Comparison of ENCODE assay signal across 16 mouse cellular contexts in genomic region chr13:46222031-46222430, GRCm38 (mm10). TPM values are rescaled to one million over a fixed set of nuclear protein-coding genes. Genes with fewer than 3 reads are reported as not detected.
A peak's percentile ranks its signal among the peaks of the same experiment; 100 is the strongest.
DNase-seq lines count a peak whose midpoint lies in the region; ATAC-seq and TF ChIP-seq lines count a peak whose summit lies in the region.
"Had no signal": no experiment of that assay in that cellular context is flagged by ENCODE, and none has a peak within 500 bp of the region (broad histone marks: within the 10 kb centered on the region; RNA-seq: fewer than 3 reads in every experiment).

No protein-coding gene starts in this region.

- no peaks in the 10 kb centered on the region for H3K27me3 ChIP-seq in forebrain, embryonic 11.5 days (ENCODE audit: control insufficient read depth, insufficient read depth, low read length)
- H3K27me3 ChIP-seq in forebrain, embryonic 14.5 days (replicated peaks; ENCODE audit: control insufficient read depth, insufficient read depth, low read length): no peaks in the 10 kb centered on the region
- H3K27me3 ChIP-seq: heart, embryonic 15.5 days; midbrain, embryonic 13.5 days; neural tube, embryonic 13.5 days had no signal

- 85% methylated on average over 7 of the region's 7 CpGs for WGBS in forebrain, embryonic 11.5 days
- 79% methylated on average over 7 of the region's 7 CpGs for WGBS in forebrain, embryonic 14.5 days
- 63% methylated on average over 7 of the region's 7 CpGs for WGBS in lung, adult 2 months

- no peak overlapping the region for H3K4me3 ChIP-seq in forebrain, embryonic 11.5 days (ENCODE audit: low read depth, low read length)
- H3K4me3 ChIP-seq in forebrain, embryonic 14.5 days (ENCODE audit: low read depth, low read length): no peak overlapping the region
- H3K4me3 ChIP-seq in lung, adult 2 months (replicated peaks; ENCODE audit: extremely low read depth, low read depth, low read length): no peak overlapping the region
- H3K4me3 ChIP-seq: heart, embryonic 15.5 days; midbrain, embryonic 13.5 days; neural tube, embryonic 13.5 days had no signal

- TF ChIP-seq CTCF in lung, adult 2 months (IDR thresholded peaks at IDR 0.05; ENCODE audit: insufficient read depth, low read length): no peak

- H3K36me3 ChIP-seq in forebrain, embryonic 11.5 days (ENCODE audit: control insufficient read depth, insufficient read depth, low read length): no peaks in the 10 kb centered on the region
- no peaks in the 10 kb centered on the region for H3K36me3 ChIP-seq in forebrain, embryonic 14.5 days (ENCODE audit: control insufficient read depth, insufficient read depth, low read length)
- H3K36me3 ChIP-seq: heart, embryonic 15.5 days; midbrain, embryonic 13.5 days; neural tube, embryonic 13.5 days had no signal

- ATAC-seq in forebrain, embryonic 11.5 days (replicated peaks; ENCODE audit: low FRiP score): no peak
- no peak for ATAC-seq in forebrain, embryonic 14.5 days
- ATAC-seq: hindbrain, postnatal 0 days; midbrain, embryonic 13.5 days had no signal

- H3K9me3 ChIP-seq in forebrain, embryonic 11.5 days (ENCODE audit: control insufficient read depth, low read length): no peaks in the 10 kb centered on the region
- no peaks in the 10 kb centered on the region for H3K9me3 ChIP-seq in forebrain, embryonic 14.5 days (replicated peaks; ENCODE audit: control insufficient read depth, low read length)
- H3K9me3 ChIP-seq: heart, embryonic 15.5 days; midbrain, embryonic 13.5 days; neural tube, embryonic 13.5 days had no signal

- no peaks in the 10 kb centered on the region for H3K4me1 ChIP-seq in forebrain, embryonic 11.5 days (replicated peaks; ENCODE audit: control insufficient read depth, insufficient read depth, low read length)
- H3K4me1 ChIP-seq in forebrain, embryonic 14.5 days (ENCODE audit: control insufficient read depth, insufficient read depth, low read length): peaks cover 13% of the 10 kb centered on the region
- no peaks in the 10 kb centered on the region; the same call in 1 of the 2 replicates for H3K4me1 ChIP-seq in lung, adult 2 months (ENCODE audit: control insufficient read depth, insufficient read depth, low read length)

- no peak overlapping the region for H3K27ac ChIP-seq in forebrain, embryonic 11.5 days (ENCODE audit: low read depth, low read length)
- H3K27ac ChIP-seq in forebrain, embryonic 14.5 days (ENCODE audit: low read depth, low read length): no peak overlapping the region
- H3K27ac ChIP-seq: heart, embryonic 15.5 days; hindbrain, postnatal 0 days; midbrain, embryonic 13.5 days; neural tube, embryonic 13.5 days had no signal

- DNase-seq in forebrain, embryonic 11.5 days (ENCODE audit: low spot score): peak; percentile 2
- no peak for DNase-seq in forebrain, embryonic 14.5 days (ENCODE audit: low spot score)
- peak; percentile 57 for DNase-seq in lung, postnatal 10 days
- no peak for DNase-seq in lung, adult 2 months
- peak; percentile 12 for DNase-seq in lung, postnatal 14 days
- peak; percentile 73 for DNase-seq in testis, postnatal 10 days (ENCODE audit: low spot score)
- DNase-seq in cerebellum, postnatal 25 days: no peak
- no peak for DNase-seq in thymus, postnatal 0 days (ENCODE audit: low spot score)
- DNase-seq: gastrocnemius, postnatal 36 days; kidney, postnatal 10 days; spleen, adult 18-20 months had no signal

- no peak for TF ChIP-seq POLR2A in lung, adult 2 months (IDR thresholded peaks at IDR 0.05; ENCODE audit: borderline replicate concordance, extremely low read depth, low read depth, low read length)

- H3K4me2 ChIP-seq in forebrain, embryonic 11.5 days (ENCODE audit: low read depth, low read length, severe bottlenecking): no peak overlapping the region
- no peak overlapping the region for H3K4me2 ChIP-seq in forebrain, embryonic 14.5 days (ENCODE audit: low read length)
- H3K4me2 ChIP-seq: heart, embryonic 15.5 days; midbrain, embryonic 13.5 days; neural tube, embryonic 13.5 days had no signal

- H3K9ac ChIP-seq in forebrain, embryonic 11.5 days (ENCODE audit: low read length): no peak overlapping the region
- H3K9ac ChIP-seq in forebrain, embryonic 14.5 days (ENCODE audit: low read length): no peak overlapping the region
- H3K9ac ChIP-seq: heart, embryonic 15.5 days; midbrain, embryonic 13.5 days; neural tube, embryonic 13.5 days had no signal

RNA-seq across cellular contexts. Expression of gene Stmnd1, which starts 51.5 kb away (rescaled TPM):
- not detected in 2 replicates for polyA plus RNA-seq in forebrain, embryonic 11.5 days (2014; fragmentation: Nextera tagmentation; extraction: Ambion mirVana)
- polyA plus RNA-seq in forebrain, embryonic 14.5 days (2014; fragmentation: Nextera tagmentation; extraction: Ambion mirVana): not detected in 2 replicates
- 1.3 and 2.4 TPM in 2 replicates for polyA plus RNA-seq in lung, adult 2 months (2012; rRNA removed)
- polyA plus RNA-seq in thymus, postnatal 0 days (2015; fragmentation: Nextera tagmentation; extraction: Ambion mirVana): 0.33 TPM in 2 replicates
- polyA plus RNA-seq: liver, embryonic 16.5 days; midbrain, embryonic 13.5 days had no signal

Comparison
In these comparisons a context has a peak if more than half of its experiments do, and no peak if none do; other contexts are left out.
1. DNase-seq: peak in forebrain, embryonic 11.5 days (single experiment), lung, postnatal 10 days (single experiment), lung, postnatal 14 days (single experiment) and testis, postnatal 10 days (single experiment); none in forebrain, embryonic 14.5 days (single experiment), lung, adult 2 months (single experiment), cerebellum, postnatal 25 days (0 of 2) and thymus, postnatal 0 days (single experiment).